Mouse (Mus musculus): ENCODE data around the gene Gm20605. TPM values are rescaled to one million over a fixed set of nuclear protein-coding genes. Genes with fewer than 3 reads are reported as not detected.

Gm20605 gene
- polyA plus RNA-seq, 2 experiments: 3.2 to 6.0 TPM

DNA sequence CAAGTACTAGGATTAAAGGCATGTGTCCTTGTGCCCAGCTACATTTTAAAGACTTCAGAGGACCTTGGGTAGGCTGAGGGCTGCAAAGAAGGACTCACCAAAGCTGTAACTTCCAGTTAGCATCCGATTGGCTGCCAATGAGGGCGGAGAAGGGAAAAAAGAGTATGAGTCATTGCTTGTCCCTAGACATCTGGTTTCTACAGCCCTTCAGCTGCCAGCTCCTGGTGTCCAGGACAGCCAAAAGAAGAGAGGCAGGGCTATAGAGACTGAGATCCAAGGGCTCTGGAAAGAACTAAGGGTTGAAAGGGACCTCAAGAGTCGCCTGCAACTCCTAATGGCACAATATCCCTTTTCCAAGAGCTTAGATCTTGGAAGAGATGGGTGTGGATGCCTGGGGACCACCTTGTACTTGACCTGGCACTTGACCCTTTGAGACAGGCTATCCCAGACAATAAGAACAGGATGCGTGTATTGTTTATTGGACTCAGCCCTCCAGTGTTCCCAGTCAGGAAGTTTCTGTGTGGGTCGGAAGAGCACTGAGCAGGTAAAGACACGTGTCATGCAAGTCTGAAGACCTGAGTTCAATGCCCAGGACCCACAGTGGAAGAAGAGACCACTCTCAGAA, 31.2 kb downstream of the Gm20605 start:
- Histone ChIP-seq H3K27me3 (ENCODE audit: control insufficient read depth, insufficient read depth, low read length) (no peaks in the 10 kb centered on the region), H3K4me3 (ENCODE audit: insufficient read depth in 1 of 2, low read depth in 2 of 2, low read length in 2 of 2) (no peak overlapping the region), H3K9ac (replicated peaks) (no peak overlapping the region), H3K9me3 (ENCODE audit: control insufficient read depth, low read length) (no peaks in the 10 kb centered on the region), H3K4me2 (ENCODE audit: low read depth) (no peak overlapping the region), H3K27ac (no peak overlapping the region), H3K4me1 (replicated peaks; ENCODE audit: control insufficient read depth in 2 of 2, insufficient read depth in 2 of 2, low read length in 1 of 2) (no peaks in the 10 kb centered on the region), H3K36me3 (replicated peaks; ENCODE audit: control insufficient read depth, insufficient read depth, low read depth) (peaks cover 82% of the 10 kb centered on the region)
- DNase-seq (ENCODE audit: low read depth in 3 of 3, low spot score in 3 of 3) (no peak), ATAC-seq (ENCODE audit: insufficient read depth) (no peak)
- TF ChIP-seq EP300 (IDR thresholded peaks at IDR 0.05; ENCODE audit: low read depth) (no peak), CTCF (IDR thresholded peaks at IDR 0.05; ENCODE audit: low read depth) (no peak)
- 88% methylated on average over 6 of the region's 6 CpGs for WGBS (ENCODE audit: insufficient replicate concordance)

DNA sequence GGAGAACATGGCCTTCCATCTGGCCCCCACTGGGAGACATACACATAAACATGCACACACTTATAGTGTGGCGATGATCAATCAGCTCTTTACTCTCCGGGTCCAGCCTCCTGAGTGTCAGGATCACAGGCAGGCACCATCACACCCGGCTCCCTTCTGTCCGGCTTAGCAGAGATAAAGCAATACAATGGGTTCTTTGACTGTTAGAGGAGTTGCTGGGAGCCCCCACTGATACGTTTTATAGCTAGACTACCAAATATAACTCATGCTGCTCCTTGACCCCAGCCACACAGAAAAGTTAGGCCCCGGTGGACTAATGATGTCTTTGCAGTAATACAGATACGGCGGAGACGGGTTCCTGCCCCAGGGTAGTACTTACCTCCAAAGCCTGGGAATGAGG, 34.1 kb downstream of the Gm20605 start:
- Histone ChIP-seq H3K27me3 (ENCODE audit: control insufficient read depth, insufficient read depth, low read length) (no peaks in the 10 kb centered on the region), H3K4me1 (replicated peaks; ENCODE audit: control insufficient read depth in 2 of 2, insufficient read depth in 2 of 2, low read length in 1 of 2) (no peaks in the 10 kb centered on the region), H3K4me2 (ENCODE audit: low read depth) (no peak overlapping the region), H3K36me3 (replicated peaks; ENCODE audit: control insufficient read depth, insufficient read depth, low read depth) (peaks cover 96% of the 10 kb centered on the region), H3K9ac (replicated peaks) (no peak overlapping the region), H3K4me3 (ENCODE audit: insufficient read depth in 1 of 2, low read depth in 2 of 2, low read length in 2 of 2) (no peak overlapping the region), H3K27ac (no peak overlapping the region), H3K9me3 (ENCODE audit: control insufficient read depth, low read length) (no peaks in the 10 kb centered on the region)
- ATAC-seq (ENCODE audit: insufficient read depth) (no peak), DNase-seq (ENCODE audit: low read depth in 3 of 3, low spot score in 3 of 3) (no peak)
- WGBS (ENCODE audit: insufficient replicate concordance): 88% methylated on average over 9 of the region's 9 CpGs
- no peak for TF ChIP-seq CTCF (IDR thresholded peaks at IDR 0.05; ENCODE audit: low read depth)
- TF ChIP-seq EP300 (IDR thresholded peaks at IDR 0.05; ENCODE audit: low read depth): no peak

DNA sequence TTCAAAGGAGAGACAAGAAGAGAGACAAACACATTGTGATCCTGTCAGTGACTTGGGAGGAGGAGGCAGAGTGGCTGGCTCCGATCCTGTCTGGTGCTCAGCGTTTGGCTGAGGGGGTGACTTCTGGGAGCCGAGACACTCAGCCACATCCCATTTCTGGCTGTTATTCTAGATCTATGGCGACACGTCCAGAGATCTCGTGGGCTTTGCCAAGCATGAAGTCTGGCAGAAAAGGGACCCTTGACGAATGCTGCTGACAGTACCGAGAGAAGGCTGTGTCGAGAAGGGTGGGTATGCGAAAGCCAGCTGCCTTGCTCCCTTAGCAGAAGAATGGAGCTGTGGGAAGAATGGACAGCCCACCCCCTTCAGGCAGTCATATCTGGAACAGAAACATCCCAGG, 40.0 kb downstream of the Gm20605 start:
- no peak overlapping the region for H3K27ac ChIP-seq
- no peaks in the 10 kb centered on the region for H3K27me3 ChIP-seq (ENCODE audit: control insufficient read depth, insufficient read depth, low read length)
- peaks cover 22 to 29% of the 10 kb centered on the region in 2 experiments for H3K4me1 ChIP-seq (replicated peaks; ENCODE audit: control insufficient read depth in 2 of 2, insufficient read depth in 2 of 2, low read length in 1 of 2)
- H3K9me3 ChIP-seq (ENCODE audit: control insufficient read depth, low read length): no peaks in the 10 kb centered on the region
- 88% methylated on average over 10 of the region's 10 CpGs for WGBS (ENCODE audit: insufficient replicate concordance)
- ATAC-seq (ENCODE audit: insufficient read depth): no peak
- no peak for DNase-seq (ENCODE audit: low read depth in 3 of 3, low spot score in 3 of 3)
- H3K36me3 ChIP-seq (replicated peaks; ENCODE audit: control insufficient read depth, insufficient read depth, low read depth): peaks cover 39% of the 10 kb centered on the region
- H3K9ac ChIP-seq (replicated peaks): no peak overlapping the region
- no peak overlapping the region for H3K4me3 ChIP-seq (ENCODE audit: insufficient read depth in 1 of 2, low read depth in 2 of 2, low read length in 2 of 2)
- no peak overlapping the region for H3K4me2 ChIP-seq (ENCODE audit: low read depth)
- TF ChIP-seq EP300 (IDR thresholded peaks at IDR 0.05; ENCODE audit: low read depth) (no peak), CTCF (IDR thresholded peaks at IDR 0.05; ENCODE audit: low read depth) (no peak)

- H3K9me3 ChIP-seq (ENCODE audit: control insufficient read depth, low read length): no peaks in the 10 kb centered on the region
- ATAC-seq (ENCODE audit: insufficient read depth) (no peak), DNase-seq (ENCODE audit: low read depth in 3 of 3, low spot score in 3 of 3) (no peak)
- H3K4me3 ChIP-seq (ENCODE audit: insufficient read depth in 1 of 2, low read depth in 2 of 2, low read length in 2 of 2): no peak overlapping the region
- WGBS (ENCODE audit: insufficient replicate concordance): 88% methylated on average over 1 of the region's 1 CpGs
- H3K4me2 ChIP-seq (ENCODE audit: low read depth): no peak overlapping the region
- peaks cover 28% of the 10 kb centered on the region for H3K36me3 ChIP-seq (replicated peaks; ENCODE audit: control insufficient read depth, insufficient read depth, low read depth)
- peaks cover 28 to 38% of the 10 kb centered on the region in 2 experiments for H3K4me1 ChIP-seq (replicated peaks; ENCODE audit: control insufficient read depth in 2 of 2, insufficient read depth in 2 of 2, low read length in 1 of 2)
- no peak overlapping the region for H3K9ac ChIP-seq (replicated peaks)
- TF ChIP-seq CTCF (IDR thresholded peaks at IDR 0.05; ENCODE audit: low read depth) (peak; percentile 67), EP300 (IDR thresholded peaks at IDR 0.05; ENCODE audit: low read depth) (no peak)
- H3K27ac ChIP-seq: no peak overlapping the region
- no peaks in the 10 kb centered on the region for H3K27me3 ChIP-seq (ENCODE audit: control insufficient read depth, insufficient read depth, low read length)
Observed at GRCm38 (mm10) chr5:137670240-137670639, 41.3 kb downstream of the Gm20605 start.

DNA sequence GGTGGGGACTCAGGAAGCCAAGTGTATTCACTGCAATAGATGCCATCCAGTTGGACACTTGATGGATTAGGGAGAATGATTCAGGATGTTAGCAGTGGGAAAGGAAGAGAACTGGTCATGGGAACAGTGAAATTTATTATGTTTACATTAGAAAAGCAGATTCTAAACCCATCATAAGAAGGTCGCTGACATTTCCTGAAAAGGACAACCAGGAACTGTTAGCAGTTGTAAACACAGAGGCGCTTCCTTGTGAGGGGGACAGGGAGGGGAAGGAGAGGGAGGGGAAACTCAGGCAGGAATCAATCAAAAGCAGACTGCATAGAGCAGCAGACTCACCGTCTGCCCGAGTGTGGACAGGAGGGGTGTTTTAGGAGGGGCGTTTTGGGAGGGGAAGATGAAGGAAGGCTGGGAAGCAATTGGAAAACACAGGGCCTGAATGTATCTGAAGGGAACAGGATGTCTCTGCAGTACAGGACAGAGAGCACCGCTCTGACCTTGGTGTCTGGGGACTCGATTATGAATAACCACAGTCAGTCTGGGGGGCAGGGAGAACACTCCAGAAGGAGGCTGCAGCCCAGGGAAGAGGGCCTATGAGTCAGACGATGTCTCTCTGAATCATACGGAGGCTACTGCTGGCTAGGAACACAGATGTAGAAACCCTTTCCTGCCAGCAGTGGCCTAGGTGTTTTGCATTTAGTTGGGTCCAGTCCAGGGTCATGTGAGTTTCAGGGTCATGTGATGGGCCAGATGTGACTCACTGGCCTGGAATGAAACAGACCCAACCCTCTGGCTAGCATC, 42.7 kb downstream of the Gm20605 start:
- Histone ChIP-seq H3K4me3 (ENCODE audit: insufficient read depth in 1 of 2, low read depth in 2 of 2, low read length in 2 of 2) (no peak overlapping the region), H3K4me1 (replicated peaks; ENCODE audit: control insufficient read depth in 2 of 2, insufficient read depth in 2 of 2, low read length in 1 of 2) (peaks cover 28 to 39% of the 10 kb centered on the region in 2 experiments), H3K9ac (replicated peaks) (no peak overlapping the region), H3K4me2 (ENCODE audit: low read depth) (no peak overlapping the region), H3K27me3 (ENCODE audit: control insufficient read depth, insufficient read depth, low read length) (no peaks in the 10 kb centered on the region), H3K27ac (peak overlapping the region; percentile 69), H3K9me3 (ENCODE audit: control insufficient read depth, low read length) (no peaks in the 10 kb centered on the region), H3K36me3 (replicated peaks; ENCODE audit: control insufficient read depth, insufficient read depth, low read depth) (peaks cover 19% of the 10 kb centered on the region)
- WGBS (ENCODE audit: insufficient replicate concordance): 24% methylated on average over 9 of the region's 9 CpGs
- no peak for DNase-seq (ENCODE audit: low read depth in 3 of 3, low spot score in 3 of 3)
- ATAC-seq (ENCODE audit: insufficient read depth): 0 out of 2 replicates have a peak, but pooled peaks have one; percentile 13
- no peak for TF ChIP-seq CTCF (IDR thresholded peaks at IDR 0.05; ENCODE audit: low read depth)
- TF ChIP-seq EP300 (IDR thresholded peaks at IDR 0.05; ENCODE audit: low read depth): no peak
